Mouse (Mus musculus) layer of hippocampus, adult 11-12 months (tissue): Measurements from ENCODE around the gene Cldn10.
"Not testable (repeated sequence)": the region's sequence is repeated elsewhere in the genome, so short reads cannot be mapped to it uniquely, and the experiment has no call there.

Experiments
- DNase-seq: peaks from one replicate; pipeline ENCODE4 v3.0.0; 2022; ENCODE audit warnings: low spot score

The Cldn10 gene

DNA sequence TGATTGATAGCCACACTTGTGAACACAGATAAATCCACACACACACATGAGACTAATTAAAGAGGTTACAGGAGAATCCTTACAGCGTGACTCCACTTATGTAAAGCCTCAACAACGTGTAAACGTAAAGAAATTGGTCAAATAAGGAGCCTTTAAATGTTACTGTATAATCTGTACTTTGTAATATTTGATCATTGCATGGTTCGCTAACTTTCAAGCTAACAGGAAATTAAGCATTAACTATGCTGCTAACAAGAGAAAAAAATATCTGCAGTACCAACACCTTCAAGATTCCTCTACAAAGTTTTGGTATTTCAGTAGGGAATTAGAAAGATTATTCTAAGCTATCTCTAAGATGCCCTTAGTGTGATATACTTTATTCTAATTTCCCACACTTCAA is at the start of gene Cldn10:
Gene Cldn10, plus strand, starts transcription at position 288 of the 400 bp plus-strand sequence.
- DNase-seq = no peak

DNA sequence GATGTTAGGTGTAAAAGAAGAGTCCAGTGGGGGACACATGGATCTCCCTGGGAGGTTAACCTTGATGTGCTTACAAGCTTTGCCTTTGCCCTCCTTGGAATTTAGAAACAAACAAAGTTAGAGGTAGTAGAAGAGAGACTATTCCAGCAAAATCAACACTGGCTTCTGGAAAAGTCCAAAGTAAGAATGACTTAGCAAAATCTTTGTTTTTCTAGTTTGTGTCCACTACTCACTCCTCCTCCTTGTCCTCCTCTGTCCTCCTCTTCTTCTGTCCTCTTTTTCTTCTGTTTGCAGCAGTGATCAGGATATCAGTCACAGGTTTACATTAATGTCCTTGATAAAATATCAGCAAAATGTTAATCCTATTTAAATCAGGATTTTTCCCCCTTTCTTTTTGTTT is 45.9 kb upstream of the Cldn10 start:
- no peak for DNase-seq

DNA sequence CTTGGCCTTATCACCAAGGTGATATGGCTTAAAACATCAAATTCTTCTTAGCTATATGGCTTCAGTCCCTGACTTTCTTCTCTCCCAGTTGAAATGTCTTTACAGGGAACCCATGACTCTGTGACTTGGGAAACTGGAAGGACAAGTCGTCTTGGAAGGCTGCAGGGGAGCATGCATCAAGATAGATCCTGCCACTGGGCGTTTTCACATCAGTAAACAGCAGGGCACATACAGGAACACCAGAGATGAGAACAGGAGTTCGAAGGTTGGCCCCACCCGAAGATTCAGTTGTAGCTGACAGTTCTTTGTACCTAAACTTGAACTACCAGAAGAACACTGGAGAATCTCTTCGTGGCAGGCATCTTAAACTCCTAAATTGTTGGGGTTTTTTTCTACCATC is 44.8 kb upstream of the Cldn10 start:
- DNase-seq = no peak

DNA sequence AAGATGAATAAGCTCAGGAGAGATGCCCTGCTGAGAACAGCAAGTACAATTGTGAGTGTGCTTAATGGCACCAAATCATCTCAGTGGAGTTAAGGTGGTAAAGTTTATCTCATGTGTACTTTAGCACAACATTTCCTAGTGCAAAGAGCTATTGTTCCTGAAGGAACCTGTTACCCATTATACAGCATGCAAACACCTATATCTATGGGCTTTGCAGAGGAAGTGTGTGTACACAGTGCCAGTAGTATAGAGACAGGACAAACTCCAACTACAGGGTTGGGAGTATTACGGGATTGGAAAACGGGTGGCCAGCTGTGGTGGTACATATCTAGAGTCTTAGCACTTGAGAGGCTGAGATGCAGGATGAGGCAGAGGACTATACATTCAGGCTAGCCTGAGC is 38.6 kb upstream of the Cldn10 start:
- DNase-seq = no peak

DNA sequence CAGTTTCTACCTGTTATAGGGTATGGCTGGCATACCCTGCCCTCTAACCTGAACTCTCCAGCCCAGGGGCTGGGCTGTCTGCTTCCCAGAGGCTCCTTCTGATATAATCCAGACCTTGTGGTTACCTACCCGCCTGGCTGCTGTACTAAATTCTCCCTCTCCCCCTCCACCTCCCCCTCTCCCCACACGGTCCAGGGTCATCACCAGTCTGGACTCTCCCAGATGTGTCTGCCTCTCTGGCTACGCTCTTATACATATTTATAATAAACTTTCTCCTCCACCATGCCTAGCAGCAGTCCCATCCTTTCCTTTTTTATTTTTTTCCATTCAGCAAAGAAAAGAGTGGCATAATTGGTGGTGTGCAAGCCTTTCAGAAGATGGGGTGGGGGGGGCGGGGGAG is 38.0 kb upstream of the Cldn10 start:
- DNase-seq = no peak

DNA sequence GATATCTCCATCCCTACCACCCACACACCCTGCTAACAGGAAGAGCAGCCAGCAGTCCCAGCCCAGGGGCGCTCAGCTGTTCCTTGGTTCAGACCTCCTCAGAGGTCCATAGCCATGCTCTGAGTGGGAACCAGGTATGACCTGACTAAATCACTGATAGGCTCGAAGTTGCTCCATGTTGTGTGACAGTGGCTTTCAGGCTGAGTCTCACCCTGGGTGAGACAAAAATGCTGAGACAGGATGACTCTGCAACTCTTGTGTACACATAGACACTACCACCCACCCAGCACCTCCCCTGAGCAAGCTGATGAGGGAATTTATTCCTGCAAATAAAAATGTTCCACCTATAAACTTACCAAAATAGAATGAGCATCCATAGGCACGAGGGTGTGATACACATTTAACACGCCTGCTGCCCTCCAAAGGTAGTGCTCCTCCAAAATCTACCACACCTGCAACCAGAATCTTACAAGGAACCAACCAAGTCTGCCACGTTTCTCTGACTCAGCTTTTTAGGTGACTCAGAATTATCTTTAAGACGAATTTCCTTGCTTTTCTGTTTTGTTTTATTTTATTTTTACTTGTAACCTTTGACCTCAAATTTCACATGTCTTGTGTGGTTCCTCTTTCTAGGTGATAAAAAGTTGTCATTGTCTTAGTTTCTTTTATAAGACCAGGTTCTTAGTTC is 37.1 kb upstream of the Cldn10 start:
- DNase-seq = no peak

DNA sequence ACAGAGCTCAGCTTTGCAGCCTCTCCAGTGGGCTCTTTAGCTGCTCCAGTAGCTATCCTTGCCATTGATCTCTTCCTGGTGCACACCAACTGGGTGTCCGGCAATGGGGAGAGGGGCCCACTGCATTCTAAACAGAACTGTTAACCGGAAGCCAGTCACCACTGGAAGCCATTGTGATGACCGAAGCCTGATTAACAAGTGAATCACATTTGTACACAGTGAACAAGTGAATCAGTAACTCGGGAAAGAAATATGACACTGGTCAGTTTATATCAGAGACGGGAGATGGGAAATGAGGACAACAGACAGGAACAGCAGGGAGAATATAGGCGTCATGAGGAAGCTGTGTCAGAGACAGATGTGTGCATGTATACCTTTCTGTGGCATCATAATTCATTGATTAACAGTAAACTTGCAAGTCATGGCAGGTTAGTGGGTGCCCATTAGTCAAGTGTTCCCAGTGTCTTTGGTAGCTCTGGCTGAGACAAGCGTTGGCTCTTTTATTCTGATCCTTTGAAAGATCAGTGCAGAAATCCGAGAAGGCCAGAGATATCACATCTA is 36.4 kb upstream of the Cldn10 start:
- no peak for DNase-seq

DNA sequence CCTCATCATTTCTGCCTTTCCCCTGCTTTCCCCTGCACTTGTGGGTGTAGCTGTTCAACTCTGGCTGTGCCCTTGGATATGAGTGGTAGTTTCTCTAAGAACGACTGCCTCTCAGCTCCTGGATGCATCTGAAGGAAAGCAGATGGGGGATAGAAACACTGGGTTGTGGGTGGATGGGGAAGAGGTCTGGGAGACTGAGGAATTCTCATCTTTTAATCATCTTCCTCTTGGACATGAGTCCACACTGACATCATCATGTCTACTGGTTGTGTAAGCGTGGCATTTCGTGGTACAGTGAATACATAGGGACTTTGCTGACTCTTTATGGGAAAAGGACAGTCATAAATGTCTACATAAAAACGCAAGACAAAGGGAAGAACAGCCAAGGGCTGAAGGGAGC is 31.7 kb upstream of the Cldn10 start:
- no peak for DNase-seq

DNA sequence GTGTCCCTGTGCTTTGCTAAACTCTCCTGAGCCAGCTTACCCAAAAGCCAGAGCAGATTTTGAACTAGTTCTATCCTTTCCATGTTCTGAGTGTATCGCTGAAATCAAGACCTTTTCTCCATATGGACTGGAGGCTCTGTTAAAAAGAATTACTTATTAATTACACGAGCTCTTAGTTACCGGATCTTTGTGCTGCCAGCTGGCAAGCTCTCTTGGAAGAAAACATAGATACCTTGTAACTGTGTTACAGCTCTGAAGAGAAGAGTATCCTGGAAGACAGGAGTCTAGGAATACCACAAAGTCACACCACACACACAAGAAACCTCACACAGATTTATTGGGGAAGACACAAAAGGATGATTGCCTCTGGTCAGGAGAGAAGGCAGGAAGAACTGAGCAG is 31.1 kb upstream of the Cldn10 start:
- no peak for DNase-seq

DNA sequence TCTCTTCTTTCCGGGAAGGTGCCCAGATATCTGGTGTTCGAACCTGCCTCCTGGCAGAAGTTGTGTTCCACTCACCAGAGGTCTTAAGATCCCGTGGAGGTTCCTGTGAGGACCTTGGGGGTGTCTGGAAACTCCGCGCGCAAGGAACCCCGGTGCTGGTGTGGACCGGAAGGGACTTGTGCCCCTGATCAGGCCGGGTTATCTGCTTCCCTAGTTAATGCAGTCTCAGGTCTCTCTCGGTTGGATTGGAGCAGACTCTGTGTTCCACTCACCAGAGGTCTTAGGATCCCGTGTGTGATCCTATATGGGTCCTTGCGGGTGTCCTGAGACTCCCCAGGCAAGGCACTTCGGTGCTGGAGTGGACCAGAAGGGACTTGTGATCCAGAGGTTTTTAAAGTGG is 24.3 kb upstream of the Cldn10 start:
- not testable (repeated sequence) for DNase-seq

DNA sequence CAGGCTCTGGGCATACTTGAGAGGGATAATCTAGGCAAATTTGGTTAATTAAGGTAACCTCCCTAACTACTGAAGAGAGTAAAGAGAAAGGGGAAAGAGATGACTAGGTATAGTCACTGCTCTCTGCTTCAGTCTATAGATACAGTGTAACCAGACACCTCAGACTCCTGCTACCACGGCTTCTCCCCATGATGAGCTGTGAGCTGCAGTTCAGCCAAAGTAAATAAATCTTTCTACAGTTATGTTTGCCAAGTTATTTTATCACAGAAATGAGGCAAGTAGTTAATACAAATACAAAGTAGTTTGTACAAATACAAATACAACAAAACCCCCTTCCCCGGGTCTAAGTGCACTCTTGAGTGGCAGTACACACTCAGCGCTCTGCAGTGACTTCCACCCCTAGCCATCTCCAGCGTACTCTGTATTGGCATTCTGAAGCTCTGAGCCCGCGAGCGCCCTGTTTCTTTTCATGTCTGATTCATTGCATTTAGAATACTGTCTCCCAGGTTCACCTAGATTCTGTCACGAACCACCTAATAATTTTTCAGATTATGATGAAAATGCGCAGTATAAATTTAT is 23.7 kb upstream of the Cldn10 start:
- DNase-seq = no peak

DNA sequence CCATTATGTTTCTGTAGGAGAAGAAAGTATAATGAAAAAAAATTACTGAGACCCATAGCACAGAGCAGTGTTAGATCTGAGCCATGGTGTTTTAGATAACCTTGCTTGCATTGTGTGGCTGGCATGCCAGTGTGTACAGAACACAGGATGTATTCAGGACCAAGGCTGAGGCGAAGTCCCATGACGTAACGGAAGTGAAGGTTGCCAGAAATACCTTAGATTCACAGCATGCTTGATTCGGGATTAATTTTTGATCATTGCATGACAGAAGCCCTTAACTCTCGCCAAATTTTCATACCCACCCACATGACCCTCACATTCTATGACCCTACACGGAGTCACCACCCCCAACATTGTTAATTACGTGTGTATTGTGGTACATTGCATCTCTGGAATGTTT is 22.4 kb upstream of the Cldn10 start:
- no peak for DNase-seq

DNA sequence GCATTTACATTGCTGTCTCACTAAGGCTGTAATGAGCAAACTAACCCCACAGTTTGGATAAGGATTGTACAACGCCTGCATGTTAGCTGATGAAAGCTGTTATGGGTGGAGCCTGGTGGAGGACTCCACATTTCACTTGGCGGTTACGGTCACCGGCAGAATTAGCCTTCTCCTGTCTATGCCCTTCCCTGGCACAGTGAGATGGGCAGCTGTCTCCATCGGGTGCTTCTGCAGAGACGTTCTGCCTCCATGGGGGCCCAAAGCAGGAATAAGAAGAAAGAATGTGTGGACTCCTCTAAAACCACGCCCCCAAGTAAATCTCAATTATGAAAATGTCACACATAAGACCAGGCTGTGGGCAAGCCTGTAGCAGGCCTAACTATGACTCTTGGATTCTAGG is 21.8 kb upstream of the Cldn10 start:
- no peak for DNase-seq

DNA sequence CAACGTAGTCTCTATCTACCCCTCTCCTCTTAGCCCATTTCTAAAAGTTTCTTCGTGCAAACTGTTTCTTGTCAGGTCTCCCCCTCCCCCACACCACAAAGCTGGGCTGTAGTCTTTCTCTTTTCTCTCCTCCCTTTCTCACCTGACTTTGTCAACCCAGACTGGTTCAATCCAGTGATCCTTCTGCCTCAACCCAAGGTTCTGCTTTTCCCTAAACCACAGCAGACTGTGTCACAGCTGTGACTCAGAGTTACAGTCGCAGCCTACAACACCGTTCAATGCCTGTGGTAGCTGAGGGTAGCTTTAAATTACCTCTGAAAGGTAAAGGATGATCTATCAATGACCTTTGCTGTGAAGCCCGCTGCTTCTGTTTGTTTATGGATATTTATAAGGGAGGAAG is 21.3 kb upstream of the Cldn10 start:
- no peak for DNase-seq

DNA sequence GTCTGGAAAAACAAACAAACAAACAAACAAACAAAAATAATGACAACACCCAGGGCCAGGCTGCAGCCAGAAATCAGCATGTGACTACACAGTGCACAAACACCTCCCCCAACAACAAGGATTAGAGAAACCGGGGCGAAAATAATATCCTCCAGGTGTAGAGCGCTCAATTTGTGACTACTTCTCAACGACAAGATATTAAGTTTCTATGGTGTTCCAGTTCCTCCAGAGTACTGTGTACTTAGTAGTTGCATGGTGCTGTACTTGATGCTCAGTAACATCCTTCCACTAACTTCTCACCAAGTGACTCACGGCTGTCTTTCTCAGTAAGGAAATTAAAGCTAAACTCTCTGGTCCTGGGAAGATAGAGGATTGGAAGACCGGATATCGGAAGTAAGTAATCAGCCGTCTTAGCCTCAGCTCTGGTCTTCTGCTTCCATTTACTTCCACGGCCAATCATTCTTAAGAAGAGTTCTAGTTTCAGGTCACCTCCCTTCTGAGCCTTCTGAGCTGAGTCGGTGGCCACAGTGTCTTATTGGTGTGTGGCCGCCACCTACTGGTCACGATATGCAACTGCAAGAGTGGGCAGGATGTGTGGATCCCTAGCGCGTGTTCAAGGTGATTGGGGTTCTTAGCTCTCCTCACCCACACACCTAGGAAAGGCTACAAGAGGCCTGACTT is 19.9 kb upstream of the Cldn10 start:
- peak; percentile 85 for DNase-seq

DNA sequence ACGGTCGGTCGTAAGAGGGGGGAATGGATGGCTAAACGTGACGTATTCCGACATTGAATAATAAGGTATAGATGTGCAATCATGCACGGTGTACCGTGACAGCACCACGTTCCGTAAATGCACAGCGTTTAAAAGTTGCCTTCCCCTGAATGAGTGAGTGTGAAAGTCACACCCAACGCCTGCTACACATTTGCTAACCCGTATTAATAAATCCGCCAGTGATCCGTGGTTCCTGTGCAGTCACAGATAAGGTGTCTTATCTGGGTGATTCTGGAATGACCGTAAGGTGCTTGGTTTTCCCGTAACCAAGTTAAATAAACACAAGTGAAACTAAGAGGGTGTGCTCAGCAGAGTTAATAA is 19.4 kb upstream of the Cldn10 start:
- DNase-seq = no peak

DNA sequence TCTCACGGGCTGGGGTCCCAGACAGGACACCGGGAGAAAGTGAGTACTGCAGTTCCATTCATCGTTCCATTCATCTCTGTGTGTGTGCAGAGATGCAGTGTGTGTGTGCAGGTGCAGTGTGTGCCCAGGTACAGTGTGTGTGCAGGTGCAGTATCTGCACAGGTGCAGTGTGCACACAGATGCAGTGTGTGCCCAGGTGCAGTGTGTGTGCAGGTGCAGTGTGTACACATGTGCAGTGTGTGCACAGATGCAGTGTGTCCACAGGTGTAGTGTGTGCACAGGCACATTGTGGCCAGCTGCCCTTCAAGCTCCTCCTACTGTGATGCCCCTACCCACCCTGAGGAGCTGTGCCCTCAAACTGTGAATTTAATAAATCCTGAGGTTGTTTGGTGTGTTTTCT is 14.0 kb upstream of the Cldn10 start:
- no peak for DNase-seq

DNA sequence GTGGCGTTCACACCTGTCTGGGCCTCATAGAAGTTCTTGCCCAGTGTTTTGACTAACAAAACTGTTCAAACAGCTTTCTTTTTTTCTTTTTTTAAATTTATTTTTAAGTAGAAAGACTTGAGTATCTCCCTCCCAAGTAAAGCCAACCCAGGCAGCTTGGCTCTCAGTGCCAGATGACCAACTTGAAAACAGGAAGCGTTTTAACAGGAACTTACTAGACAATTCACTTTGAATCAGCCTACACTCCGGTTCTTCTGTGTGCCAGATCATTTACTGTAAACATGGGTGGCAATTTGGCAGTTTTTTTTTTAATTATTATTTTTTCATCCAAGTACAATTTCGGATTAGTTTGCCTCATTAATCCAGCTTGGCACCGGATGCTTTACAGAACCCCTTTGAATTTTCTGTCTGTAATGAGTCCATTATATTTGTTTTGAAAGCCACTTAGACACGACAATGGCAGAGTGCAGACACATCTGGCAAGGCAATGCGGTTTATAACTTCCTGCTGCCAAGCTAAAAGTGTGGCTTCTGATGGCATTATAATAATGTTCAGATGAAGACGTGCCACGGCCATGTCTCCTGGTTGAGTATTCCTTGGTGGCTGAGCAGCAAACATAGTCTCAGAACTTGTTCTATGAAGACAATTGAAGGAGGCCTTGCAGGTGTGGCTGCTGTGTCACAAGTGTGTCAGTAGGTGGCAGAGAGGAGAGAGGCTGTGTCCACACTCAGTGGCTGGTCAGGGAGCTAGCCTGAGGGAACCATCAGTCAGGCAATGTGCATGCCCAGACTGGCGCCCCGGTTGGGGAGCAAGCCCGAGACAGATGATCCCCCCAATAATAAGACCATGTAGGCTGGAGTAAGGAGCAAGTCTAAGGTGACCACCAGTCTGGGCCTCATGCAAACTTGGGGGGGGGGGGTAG is 12.9 kb upstream of the Cldn10 start:
- DNase-seq = no peak

DNA sequence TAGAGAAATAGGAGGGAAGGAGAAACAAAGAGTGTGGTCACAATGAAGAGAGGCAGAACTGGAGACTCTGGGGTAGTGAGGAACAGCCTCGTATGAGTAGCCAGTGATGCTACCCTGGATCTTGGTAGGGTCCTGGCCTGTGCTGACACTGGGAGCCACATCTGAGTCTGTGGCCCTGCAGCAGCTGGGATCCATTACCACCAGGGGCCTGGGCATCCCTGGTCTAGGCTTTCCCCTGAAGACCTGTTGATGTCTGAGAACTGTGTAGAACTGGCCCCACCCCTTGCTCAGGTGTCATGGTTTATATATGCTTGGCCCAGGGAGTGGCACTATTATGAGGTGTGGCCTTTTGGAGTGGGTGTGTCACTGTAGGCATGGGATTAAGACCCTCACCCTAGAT is 12.2 kb upstream of the Cldn10 start:
- DNase-seq = no peak

DNA sequence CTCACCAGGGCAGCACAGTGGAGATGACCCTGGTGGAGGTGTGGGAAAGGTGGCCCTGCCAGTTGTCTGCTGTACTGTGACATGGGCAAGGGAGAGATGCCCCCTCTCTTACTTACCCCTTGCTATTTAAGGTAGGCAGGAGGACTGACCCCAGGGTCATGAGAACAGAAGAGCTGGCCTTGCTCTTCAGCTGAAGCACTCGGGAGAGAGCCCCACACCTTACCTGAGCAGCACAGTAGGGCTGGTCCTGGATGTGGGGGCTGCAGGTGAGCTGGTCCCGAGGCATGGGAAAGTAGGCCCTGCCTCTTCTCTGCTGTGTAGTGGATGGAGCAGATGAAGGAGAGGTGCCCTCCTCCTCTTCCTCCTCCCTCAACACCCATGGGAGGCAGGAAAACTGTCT is 11.3 kb upstream of the Cldn10 start:
- no peak for DNase-seq

DNA sequence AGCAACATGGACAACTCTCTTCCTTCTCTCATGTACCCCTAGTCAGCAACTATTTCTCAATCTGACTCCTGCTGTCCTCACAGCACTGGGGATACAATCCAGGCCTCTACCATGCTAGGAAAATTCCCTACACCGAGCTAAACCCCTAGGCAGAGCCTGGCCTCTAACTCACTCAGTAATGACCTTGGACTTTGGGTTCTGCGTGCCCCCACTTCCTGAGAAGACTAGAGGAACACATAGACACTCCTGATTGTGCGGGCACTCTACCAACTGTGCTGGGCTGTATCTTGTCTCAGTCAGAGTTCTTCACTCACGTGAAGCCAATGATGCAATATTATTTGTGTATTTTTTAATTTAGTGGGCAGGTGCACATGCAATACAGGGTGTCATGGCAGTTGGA is 10.2 kb upstream of the Cldn10 start:
- DNase-seq = no peak

DNA sequence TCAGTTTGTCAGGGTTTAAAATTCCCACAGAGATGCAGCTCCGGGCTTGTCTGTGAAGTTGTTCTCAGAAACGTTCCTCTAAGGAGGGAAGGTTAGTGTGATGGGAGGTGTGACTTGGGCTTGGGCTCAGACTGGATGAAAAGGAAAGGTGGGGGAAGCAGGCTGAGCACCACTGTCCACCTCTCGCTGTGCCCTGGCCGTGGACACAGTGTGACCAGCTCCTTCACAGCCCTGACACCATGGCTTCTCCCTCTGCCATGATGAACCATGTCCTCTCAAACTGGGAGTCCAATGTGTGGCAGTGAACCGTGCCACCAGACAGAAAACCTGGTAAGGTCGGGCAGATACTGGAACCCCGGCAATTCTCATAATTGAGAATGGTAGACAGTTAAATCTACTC is 6.1 kb upstream of the Cldn10 start:
- no peak for DNase-seq
